Mouse (Mus musculus) stomach, embryonic 15.5 days (tissue): ENCODE results near the gene Brk1. TPM values are rescaled to one million over a fixed set of nuclear protein-coding genes. Genes with fewer than 3 reads are reported as not detected.

Experiments
- ATAC-seq: fragments of 200-750 bp; cut with Nextera tagmentation; 2 replicates; pipeline ENCODE4 v1.8.0; 2017; ENCODE audit warnings: low read depth, moderate number of reproducible peaks, moderate TSS enrichment; ENCODE audit not compliant: insufficient read depth, low FRiP score
- H3K27ac ChIP-seq: fragments of 300-500 bp; sonication (generic); 2 replicates; pipeline ENCODE4 v1.5.1; 2015; ENCODE audit warnings: mild to moderate bottlenecking, inconsistent platforms
- H3K27me3 ChIP-seq: fragments of 300-500 bp; sonication (generic); replicated peaks from 2 replicates; pipeline ENCODE4 v1.6.1; 2015; ENCODE audit warnings: inconsistent platforms
- H3K36me3 ChIP-seq: fragments of 300-500 bp; sonication (generic); 2 replicates; pipeline ENCODE4 v1.6.1; 2015; ENCODE audit warnings: inconsistent platforms
- H3K4me1 ChIP-seq: fragments of 300-500 bp; sonication (generic); 2 replicates; pipeline ENCODE4 v1.6.1; 2015; ENCODE audit warnings: inconsistent platforms
- H3K4me2 ChIP-seq: fragments of 300-500 bp; sonication (generic); 2 replicates; pipeline ENCODE4 v1.6.1; 2015; ENCODE audit warnings: mild to moderate bottlenecking, inconsistent platforms
- H3K4me3 ChIP-seq: fragments of 300-500 bp; sonication (generic); replicated peaks from 2 replicates; pipeline ENCODE4 v1.5.1; 2015; ENCODE audit warnings: inconsistent platforms
- H3K9ac ChIP-seq: fragments of 300-500 bp; sonication (generic); 2 replicates; pipeline ENCODE4 v1.6.1; 2015; ENCODE audit warnings: inconsistent platforms
- H3K9me3 ChIP-seq: fragments of 300-500 bp; sonication (generic); 2 replicates; pipeline ENCODE4 v1.6.1; 2016; ENCODE audit warnings: inconsistent platforms
- WGBS: fragments of 180-500 bp; shearing (Covaris S2); methylation state at CpG from one replicate; pipeline ENCODE4 v1.1.7; 2015; 5-methylcytosine and 5-hydroxymethylcytosine counted together
- polyA plus RNA-seq: library from polyadenylated mRNA; unstranded; fragments of >200 nt; fragmentation: Nextera tagmentation; extraction: Ambion mirVana; gene quantifications from 2 replicates; pipeline ENCODE4 v1.2.1, GENCODE M21; 2015

Gene Brk1
- polyA plus RNA-seq, 1 experiment from 2014 or later = 202 TPM

DNA sequence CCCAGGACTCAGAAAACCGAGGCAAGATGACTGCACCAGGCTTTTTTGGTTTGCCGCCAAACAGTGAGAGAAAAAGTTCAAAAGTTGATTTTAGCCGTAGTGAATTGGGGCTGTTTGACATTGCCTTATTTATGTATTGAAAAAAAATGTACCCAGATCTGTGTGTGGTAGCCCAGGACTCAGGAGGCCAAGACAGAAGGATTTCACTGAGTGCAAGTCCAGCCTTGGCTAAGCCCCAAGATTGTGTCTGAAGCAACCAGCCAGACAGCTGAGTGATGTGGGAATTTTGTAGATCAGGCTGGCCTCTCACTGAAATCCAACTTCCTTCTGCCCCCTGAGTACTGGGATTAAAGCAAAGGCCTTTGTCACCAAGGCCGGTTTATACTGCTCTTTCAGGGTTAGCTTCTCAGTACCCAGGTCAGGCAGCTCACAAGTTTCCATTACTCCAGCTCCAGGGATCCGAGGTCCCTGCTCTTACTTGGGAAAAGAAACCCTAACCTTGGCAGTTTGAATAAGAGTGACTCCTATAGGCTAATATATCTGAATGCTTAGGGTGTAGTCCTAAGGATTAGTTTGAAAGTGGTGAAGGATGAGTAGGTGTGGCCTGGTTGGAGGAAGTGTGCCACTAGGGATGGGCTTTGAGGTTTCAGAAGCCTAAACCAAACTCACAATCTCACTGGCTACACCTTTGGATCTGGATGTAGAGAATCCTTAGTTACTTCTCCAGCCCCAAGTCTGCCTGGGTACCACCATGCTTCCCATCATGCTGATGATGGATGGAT is 20.6 kb downstream of the Brk1 start:
- whole genome bisulfite sequencing = 28% methylated on average over 5 of the region's 5 CpGs
- no peak overlapping the region for H3K27ac ChIP-seq
- no peaks in the 10 kb centered on the region for H3K27me3 ChIP-seq
- H3K4me2 ChIP-seq = peak overlapping the region; percentile 69
- ATAC-seq = no peak
- peaks cover 8% of the 10 kb centered on the region; the same call in 1 of the 2 replicates for H3K36me3 ChIP-seq
- no peak overlapping the region for H3K9ac ChIP-seq
- H3K4me1 ChIP-seq = peaks cover 10% of the 10 kb centered on the region
- no peaks in the 10 kb centered on the region for H3K9me3 ChIP-seq
- H3K4me3 ChIP-seq = peak overlapping the region; percentile 77

- Histone ChIP-seq H3K9ac (no peak overlapping the region), H3K36me3 (peaks cover 14% of the 10 kb centered on the region), H3K4me2 (no peak overlapping the region), H3K27ac (no peak overlapping the region), H3K4me3 (no peak overlapping the region), H3K4me1 (peaks cover 4% of the 10 kb centered on the region), H3K27me3 (no peaks in the 10 kb centered on the region), H3K9me3 (no peaks in the 10 kb centered on the region)
- WGBS = 75% methylated on average over 5 of the region's 5 CpGs
- ATAC-seq = no peak
These were observed 25.8 kb downstream of the Brk1 start for GRCm38 (mm10) chr6:113630322-113630721.

DNA sequence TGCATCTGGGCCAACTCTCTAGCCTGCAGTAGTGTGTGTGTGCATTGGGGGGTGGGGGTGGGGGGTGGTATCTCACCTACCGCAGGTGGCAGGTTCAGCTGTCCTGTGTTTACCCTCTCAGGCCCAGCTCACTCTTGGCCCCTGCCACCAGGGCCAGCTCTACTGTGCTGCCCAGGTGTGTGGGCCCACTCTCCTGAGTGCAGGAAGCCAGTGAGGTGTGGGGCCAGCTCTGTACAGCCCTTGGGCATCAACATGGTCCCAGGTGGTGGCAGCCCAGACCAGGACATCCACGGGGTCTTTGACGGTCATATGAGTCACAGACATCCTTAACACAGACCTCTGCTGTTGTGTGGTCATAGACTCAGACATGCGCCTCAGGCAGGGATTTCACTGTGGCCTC is 28.3 kb downstream of the Brk1 start:
- H3K4me3 ChIP-seq = no peak overlapping the region
- H3K9me3 ChIP-seq = no peaks in the 10 kb centered on the region
- H3K4me2 ChIP-seq = no peak overlapping the region
- H3K4me1 ChIP-seq = no peaks in the 10 kb centered on the region
- ATAC-seq = no peak
- H3K9ac ChIP-seq = no peak overlapping the region
- 81% methylated on average over 4 of the region's 4 CpGs for WGBS
- H3K27ac ChIP-seq = no peak overlapping the region
- H3K36me3 ChIP-seq = peaks cover 14% of the 10 kb centered on the region
- H3K27me3 ChIP-seq = no peaks in the 10 kb centered on the region

GRCm38 (mm10) chr6:113638302-113639040 is 33.9 kb downstream of the Brk1 start, which contains the start of gene Irak2:
Irak2 (plus strand) TSS chr6:113638467.
- 7% methylated on average over 37 of the region's 37 CpGs for WGBS
- no peaks in the 10 kb centered on the region for H3K36me3 ChIP-seq
- H3K4me3 ChIP-seq = peak within 1 kb of the TSS; percentile 56
- H3K4me2 ChIP-seq = peak within 1 kb of the TSS; percentile 66
- H3K9me3 ChIP-seq = no peaks in the 10 kb centered on the region
- peak; percentile 91 for ATAC-seq
- peak within 1 kb of the TSS; percentile 19; the same call in 1 of the 2 replicates for H3K27ac ChIP-seq
- H3K9ac ChIP-seq = peak within 1 kb of the TSS; percentile 38; the same call in 1 of the 2 replicates
- peaks cover 3% of the 10 kb centered on the region; the same call in 1 of the 2 replicates for H3K4me1 ChIP-seq
- no peaks in the 10 kb centered on the region for H3K27me3 ChIP-seq

- H3K9me3 ChIP-seq = no peaks in the 10 kb centered on the region
- H3K36me3 ChIP-seq = no peaks in the 10 kb centered on the region
- 73% methylated on average over 4 of the region's 4 CpGs for WGBS
- no peaks in the 10 kb centered on the region for H3K27me3 ChIP-seq
- no peak overlapping the region for H3K9ac ChIP-seq
- no peak for ATAC-seq
- peaks cover 3% of the 10 kb centered on the region; the same call in 1 of the 2 replicates for H3K4me1 ChIP-seq
- H3K27ac ChIP-seq = no peak overlapping the region
- H3K4me3 ChIP-seq = peak overlapping the region; percentile 56
- H3K4me2 ChIP-seq = peak overlapping the region; percentile 66; the same call in 1 of the 2 replicates
These were observed 34.6 kb downstream of the Brk1 start for GRCm38 (mm10) chr6:113639201-113639600.

DNA sequence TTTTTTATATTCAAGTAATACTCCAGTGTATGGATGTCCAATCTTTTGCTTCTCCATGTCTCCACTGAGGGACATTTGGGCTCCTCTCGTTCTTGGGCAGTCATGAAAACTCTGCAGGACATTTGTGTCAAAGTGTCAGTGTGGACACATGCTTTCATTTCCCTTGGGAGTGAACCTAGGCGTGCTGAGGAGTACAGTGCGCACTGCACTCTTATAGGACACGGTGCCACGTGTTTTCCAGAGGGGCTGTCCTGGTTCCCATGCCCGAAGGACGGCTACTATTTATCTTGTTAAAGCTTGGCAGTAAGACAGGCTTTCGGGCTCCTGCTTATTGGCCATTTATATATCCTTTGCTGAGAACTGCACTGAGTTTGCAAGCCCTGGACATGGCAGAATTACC is 38.0 kb downstream of the Brk1 start:
- no peak overlapping the region for H3K4me2 ChIP-seq
- no peaks in the 10 kb centered on the region for H3K27me3 ChIP-seq
- H3K4me1 ChIP-seq = peaks cover 3% of the 10 kb centered on the region; the same call in 1 of the 2 replicates
- H3K36me3 ChIP-seq = no peaks in the 10 kb centered on the region
- no peak overlapping the region for H3K27ac ChIP-seq
- H3K9me3 ChIP-seq = no peaks in the 10 kb centered on the region
- no peak overlapping the region for H3K4me3 ChIP-seq
- WGBS = 76% methylated on average over 8 of the region's 8 CpGs
- no peak overlapping the region for H3K9ac ChIP-seq
- no peak for ATAC-seq

- no peak overlapping the region for H3K27ac ChIP-seq
- no peaks in the 10 kb centered on the region for H3K36me3 ChIP-seq
- WGBS = 68% methylated on average over 4 of the region's 4 CpGs
- H3K9ac ChIP-seq = no peak overlapping the region
- ATAC-seq = no peak
- no peak overlapping the region for H3K4me2 ChIP-seq
- peaks cover 3% of the 10 kb centered on the region; the same call in 1 of the 2 replicates for H3K4me1 ChIP-seq
- no peak overlapping the region for H3K4me3 ChIP-seq
- no peaks in the 10 kb centered on the region for H3K27me3 ChIP-seq
- H3K9me3 ChIP-seq = no peaks in the 10 kb centered on the region
These were observed 38.4 kb downstream of the Brk1 start for GRCm38 (mm10) chr6:113643021-113643420.

DNA sequence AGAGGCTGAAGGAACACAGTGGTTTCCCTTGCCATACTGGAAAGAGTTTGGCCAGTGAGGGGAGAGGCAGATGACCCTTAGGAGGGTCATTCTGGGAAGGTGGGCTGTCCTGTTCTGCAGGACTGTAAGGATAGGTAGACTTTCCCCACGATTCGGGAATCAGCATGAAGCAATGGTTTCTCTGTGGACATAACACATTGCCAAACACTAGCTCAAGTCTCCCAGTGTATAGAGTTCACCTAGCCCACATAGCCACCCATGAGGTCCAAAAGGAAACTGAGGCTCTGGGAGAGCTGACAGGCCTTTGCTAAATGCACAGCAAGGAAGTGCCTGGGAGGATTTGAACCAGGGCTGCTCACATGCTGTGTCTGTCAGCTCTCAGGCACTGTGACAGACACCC is 39.4 kb downstream of the Brk1 start:
- 83% methylated on average over 2 of the region's 2 CpGs for WGBS
- Histone ChIP-seq H3K27ac (peak overlapping the region; percentile 51; the same call in 1 of the 2 replicates), H3K9me3 (no peaks in the 10 kb centered on the region)

GRCm38 (mm10) chr6:113644808-113645207 is 40.2 kb downstream of the Brk1 start:
- Histone ChIP-seq H3K9me3 (no peaks in the 10 kb centered on the region), H3K4me3 (no peak overlapping the region), H3K36me3 (no peaks in the 10 kb centered on the region), H3K27ac (0 out of 2 replicates have a peak overlapping the region, but pooled peaks have one; percentile 51), H3K4me2 (no peak overlapping the region), H3K9ac (no peak overlapping the region), H3K27me3 (no peaks in the 10 kb centered on the region), H3K4me1 (no peaks in the 10 kb centered on the region)
- no peak for ATAC-seq
- WGBS = 75% methylated on average over 8 of the region's 8 CpGs

More for the DNA sequence above, 39.4 kb downstream of the Brk1 start:
- no peak overlapping the region for H3K9ac ChIP-seq
- no peaks in the 10 kb centered on the region for H3K4me1 ChIP-seq
- no peaks in the 10 kb centered on the region for H3K27me3 ChIP-seq
- no peak overlapping the region for H3K4me2 ChIP-seq
- ATAC-seq = no peak
- no peak overlapping the region for H3K4me3 ChIP-seq
- H3K36me3 ChIP-seq = no peaks in the 10 kb centered on the region

DNA sequence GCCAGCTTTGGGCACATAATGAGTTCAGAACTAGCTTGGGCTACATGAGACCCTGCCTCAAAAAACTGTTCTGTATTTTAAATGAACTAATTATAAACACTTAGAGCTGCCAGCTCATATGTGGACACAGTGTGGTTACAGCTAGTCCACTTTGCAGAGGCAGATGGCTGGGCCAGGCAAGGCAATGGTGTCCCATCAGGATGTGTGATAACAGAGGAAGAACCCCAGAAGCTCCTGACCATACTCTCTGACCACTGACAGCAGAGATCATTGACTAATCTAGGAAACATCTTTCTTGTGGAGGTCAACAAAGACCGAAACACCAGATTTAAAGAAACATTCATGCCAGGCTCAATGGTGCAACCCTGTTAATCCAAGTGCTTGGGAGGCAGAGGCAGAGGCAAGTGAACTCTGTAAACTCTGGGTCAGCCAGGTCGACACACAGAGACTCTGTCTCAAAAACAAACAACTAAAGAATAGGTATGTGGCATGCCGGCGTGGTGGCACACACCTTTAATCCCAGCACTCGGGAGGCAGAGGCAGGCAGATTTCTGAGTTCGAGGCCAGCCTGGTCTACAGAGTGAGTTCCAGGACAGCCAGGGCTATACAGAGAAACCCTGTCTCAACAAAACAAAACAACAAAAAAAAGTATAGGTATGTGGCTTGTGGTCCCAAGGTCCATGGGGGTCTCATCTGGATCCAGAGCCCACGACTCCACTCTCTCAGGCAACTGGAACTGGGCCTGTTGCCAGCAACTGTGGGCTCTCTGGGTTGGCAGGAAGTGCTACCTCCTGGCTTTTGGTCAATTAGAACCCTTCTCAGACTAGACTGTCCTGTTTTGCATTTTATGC is 45.0 kb downstream of the Brk1 start:
- no peaks in the 10 kb centered on the region for H3K4me1 ChIP-seq
- 70% methylated on average over 7 of the region's 7 CpGs for WGBS
- H3K4me2 ChIP-seq = no peak overlapping the region
- H3K4me3 ChIP-seq = no peak overlapping the region
- H3K27me3 ChIP-seq = no peaks in the 10 kb centered on the region
- no peak overlapping the region for H3K9ac ChIP-seq
- H3K36me3 ChIP-seq = no peaks in the 10 kb centered on the region
- H3K27ac ChIP-seq = no peak overlapping the region
- no peak for ATAC-seq
- no peaks in the 10 kb centered on the region for H3K9me3 ChIP-seq

DNA sequence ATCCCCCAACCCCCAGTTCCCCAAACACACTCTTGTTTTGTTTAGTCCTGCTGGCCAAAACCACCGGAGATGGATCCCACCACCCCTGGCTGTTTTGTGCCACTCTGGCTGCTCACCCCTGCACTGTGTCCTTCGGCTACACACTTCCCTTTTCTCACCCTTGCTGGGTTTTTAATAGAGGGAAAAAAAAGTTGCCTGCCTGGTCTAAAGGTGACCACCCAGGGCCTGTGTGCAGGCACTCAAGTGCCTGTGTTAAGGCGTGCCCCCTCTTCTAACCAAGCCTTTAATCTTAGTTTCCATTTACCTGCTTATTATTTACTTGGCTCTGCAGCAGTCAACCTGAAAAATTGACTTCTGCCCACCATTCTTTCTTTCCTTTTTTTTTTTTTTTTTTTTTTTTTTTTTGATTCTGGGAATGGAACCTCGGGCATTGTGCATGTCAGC is 45.6 kb downstream of the Brk1 start:
- ATAC-seq = no peak
- no peak overlapping the region for H3K4me3 ChIP-seq

More for the DNA sequence above, 45.6 kb downstream of the Brk1 start:
- H3K4me2 ChIP-seq = no peak overlapping the region
- H3K27me3 ChIP-seq = no peaks in the 10 kb centered on the region
- no peak overlapping the region for H3K27ac ChIP-seq
- H3K9me3 ChIP-seq = no peaks in the 10 kb centered on the region
- no peak overlapping the region for H3K9ac ChIP-seq
- WGBS = 68% methylated on average over 4 of the region's 4 CpGs
- H3K36me3 ChIP-seq = no peaks in the 10 kb centered on the region
- H3K4me1 ChIP-seq = no peaks in the 10 kb centered on the region
